Mouse (Mus musculus) MEL (cell line): Measurements from ENCODE around the gene Srp14.

Source experiments
- CHD1 ChIP-seq: IDR thresholded peaks from 2 replicates; pipeline ENCODE4 v1.6.1; 2012; ENCODE audit warnings: low read depth, mild to moderate bottlenecking, inconsistent platforms, low read length, improper control_type of control experiment
- CTCF ChIP-seq, 3 experiments: IDR thresholded peaks in 2 of 3; conservative IDR thresholded peaks in 1 of 3; 2 replicates each; pipeline ENCODE4 v1.5.1; 2011 to 2012; ENCODE audit warnings: low read length in 3 of 3, low read depth in 2 of 3, mild to moderate bottlenecking in 2 of 3, improper control_type of control experiment in 1 of 3, inconsistent platforms in 1 of 3, mixed read lengths in 1 of 3, moderate library complexity in 1 of 3; ENCODE audit not compliant: control insufficient read depth in 1 of 3, insufficient read depth in 1 of 3, poor library complexity in 1 of 3, severe bottlenecking in 1 of 3
- HCFC1 ChIP-seq: IDR thresholded peaks from 2 replicates; pipeline ENCODE4 v1.6.1; 2012; ENCODE audit warnings: low read depth, mild to moderate bottlenecking, inconsistent platforms, low read length, improper control_type of control experiment, moderate library complexity
- JUND ChIP-seq: IDR thresholded peaks from 2 replicates; pipeline ENCODE4 v1.6.1; 2011; ENCODE audit warnings: low read depth, mild to moderate bottlenecking, improper control_type of control experiment, low read length
- MAZ ChIP-seq: IDR thresholded peaks from 2 replicates; pipeline ENCODE4 v1.6.1; 2012; ENCODE audit warnings: low read depth, mild to moderate bottlenecking, inconsistent platforms, low read length, improper control_type of control experiment
- POLR2A ChIP-seq, 2 experiments: IDR thresholded peaks; 2 replicates each; pipeline ENCODE4 v1.6.1; 2011 to 2012; ENCODE audit warnings: low read length in 2 of 2, mild to moderate bottlenecking in 2 of 2, control low read depth in 1 of 2, improper control_type of control experiment in 1 of 2, low read depth in 1 of 2, moderate library complexity in 1 of 2; ENCODE audit not compliant: control insufficient read depth in 1 of 2, insufficient read depth in 1 of 2, poor library complexity in 1 of 2
- ZMIZ1 ChIP-seq: IDR thresholded peaks from 2 replicates; pipeline ENCODE4 v1.6.1; 2012; ENCODE audit warnings: low read depth, mild to moderate bottlenecking, inconsistent platforms, low read length, improper control_type of control experiment, moderate library complexity

GRCm38 (mm10) chr2:118510447-118511310 is 31.2 kb upstream of the Srp14 start:
- TF ChIP-seq ZMIZ1 (no peak), CHD1 (no peak), HCFC1 (no peak), POLR2A (IDR thresholded peaks at IDR 0.05; ENCODE audit: control insufficient read depth in 1 of 2, insufficient read depth in 1 of 2, low read depth in 1 of 2, low read length in 2 of 2, poor library complexity in 1 of 2) (no peak), JUND (no peak), CTCF (IDR thresholded peaks at IDR 0.05 in 2 of 3, conservative IDR thresholded peaks at IDR 0.05 in 1 of 3; ENCODE audit: control insufficient read depth in 1 of 3, insufficient read depth in 1 of 3, low read depth in 2 of 3, low read length in 3 of 3, poor library complexity in 1 of 3, severe bottlenecking in 1 of 3) (no peak), MAZ (no peak)
